Mouse (Mus musculus) heart, embryonic 11.5 days (tissue): ENCODE measurements around the gene Fcer1g. TPM values are rescaled to one million over a fixed set of nuclear protein-coding genes. Genes with fewer than 3 reads are reported as not detected.

Experiments used
- ATAC-seq: fragments of 200-750 bp; cut with Nextera tagmentation; replicated peaks from 2 replicates; pipeline ENCODE4 v1.8.0; 2017; ENCODE audit warnings: moderate library complexity; ENCODE audit not compliant: insufficient number of reproducible peaks, low FRiP score, low TSS enrichment
- H3K27ac ChIP-seq: fragments of 300-500 bp; sonication (generic); 2 replicates; pipeline ENCODE4 v1.5.1; 2014; ENCODE audit warnings: mild to moderate bottlenecking, low read depth, low read length
- H3K27me3 ChIP-seq: fragments of 300-500 bp; sonication (generic); 2 replicates; pipeline ENCODE4 v1.6.1; 2014; ENCODE audit warnings: mild to moderate bottlenecking, low read length, mixed read lengths; ENCODE audit not compliant: control insufficient read depth, insufficient read depth
- H3K36me3 ChIP-seq: fragments of 300-500 bp; sonication (generic); 2 replicates; pipeline ENCODE4 v1.6.1; 2014; ENCODE audit warnings: mild to moderate bottlenecking, low read length, moderate library complexity, mixed read lengths; ENCODE audit not compliant: control insufficient read depth, insufficient read depth
- H3K4me1 ChIP-seq: fragments of 300-500 bp; sonication (generic); 2 replicates; pipeline ENCODE4 v1.6.1; 2014; ENCODE audit warnings: low read length; ENCODE audit not compliant: control insufficient read depth, insufficient read depth
- H3K4me2 ChIP-seq: fragments of 300-500 bp; sonication (generic); 2 replicates; pipeline ENCODE4 v1.6.1; 2014; ENCODE audit warnings: mild to moderate bottlenecking, moderate library complexity
- H3K4me3 ChIP-seq: fragments of 300-500 bp; sonication (generic); 2 replicates; pipeline ENCODE4 v1.5.1; 2014; ENCODE audit warnings: low read depth, low read length
- H3K9ac ChIP-seq: fragments of 300-500 bp; sonication (generic); 2 replicates; pipeline ENCODE4 v1.6.1; 2014; ENCODE audit warnings: mild to moderate bottlenecking, low read depth, low read length, moderate library complexity
- H3K9me3 ChIP-seq: fragments of 300-500 bp; sonication (generic); replicated peaks from 2 replicates; pipeline ENCODE4 v1.6.1; 2016; ENCODE audit warnings: low read length; ENCODE audit not compliant: control insufficient read depth
- WGBS: fragments of 180-500 bp; shearing (Covaris S2); extraction: QIAGEN DNeasy Blood & Tissue Kit; methylation state at CpG from one replicate; pipeline ENCODE4 v1.1.7; 2014; ENCODE audit not compliant: insufficient replicate concordance; 5-methylcytosine and 5-hydroxymethylcytosine counted together
- polyA plus RNA-seq: library from polyadenylated mRNA; unstranded; fragments of >200 nt; fragmentation: Nextera tagmentation; extraction: Ambion mirVana; gene quantifications from 2 replicates; pipeline ENCODE4 v1.2.1, GENCODE M21; 2014

Fcer1g gene
- polyA plus RNA-seq, 1 experiment from 2014 or later, result 18.4 TPM

DNA sequence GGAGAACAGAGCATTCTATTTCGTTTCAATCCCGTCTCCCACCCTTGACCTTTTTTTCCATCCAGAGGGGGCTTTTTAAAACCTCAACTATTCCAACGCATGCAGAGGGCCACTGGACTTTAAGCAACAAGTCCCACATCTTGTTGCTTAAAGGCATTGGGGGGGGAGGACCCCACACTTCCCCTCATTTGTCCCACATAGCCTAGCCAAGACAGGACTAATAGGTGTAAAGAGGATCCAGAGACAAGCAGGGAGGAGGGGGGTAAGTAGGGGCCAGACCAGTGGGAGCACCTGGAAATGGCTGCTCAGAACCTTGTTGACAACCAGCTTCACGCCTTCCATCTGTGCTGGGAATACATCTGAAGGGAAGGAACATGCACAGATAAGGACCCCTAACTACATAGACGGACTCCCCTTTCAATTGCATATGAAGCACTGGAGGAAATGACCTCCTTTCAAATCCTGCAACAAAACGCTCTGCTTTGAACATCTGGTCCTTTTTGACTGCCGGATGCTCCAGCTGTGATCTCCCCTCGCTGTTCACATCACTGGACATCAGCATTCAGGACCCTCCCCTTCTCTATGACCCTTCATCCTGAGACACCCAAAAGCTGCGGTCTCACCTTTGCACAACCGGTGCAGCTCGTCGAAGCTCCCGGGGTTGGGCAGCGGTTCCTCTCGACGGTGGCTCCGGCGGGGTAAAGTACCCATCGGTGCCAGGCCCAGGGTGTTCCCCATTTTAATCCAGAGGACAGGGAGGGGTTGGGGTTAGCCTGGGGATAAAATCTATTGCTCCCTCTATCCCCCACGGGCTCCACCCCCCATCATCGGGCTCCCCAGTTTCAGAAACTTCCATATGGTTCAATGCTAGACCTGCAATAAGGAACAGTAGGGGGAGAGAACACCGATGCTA lies 12.6 kb downstream of the Fcer1g start:
- Histone ChIP-seq H3K4me2 (peak overlapping the region; percentile 88), H3K36me3 (peaks cover 10% of the 10 kb centered on the region), H3K9ac (peak overlapping the region; percentile 75), H3K4me3 (peak overlapping the region; percentile 65), H3K4me1 (peaks cover 13% of the 10 kb centered on the region), H3K27me3 (no peaks in the 10 kb centered on the region), H3K9me3 (no peaks in the 10 kb centered on the region), H3K27ac (no peak overlapping the region)
- no peak for ATAC-seq
- WGBS, result 6% methylated on average over 22 of the region's 22 CpGs

DNA sequence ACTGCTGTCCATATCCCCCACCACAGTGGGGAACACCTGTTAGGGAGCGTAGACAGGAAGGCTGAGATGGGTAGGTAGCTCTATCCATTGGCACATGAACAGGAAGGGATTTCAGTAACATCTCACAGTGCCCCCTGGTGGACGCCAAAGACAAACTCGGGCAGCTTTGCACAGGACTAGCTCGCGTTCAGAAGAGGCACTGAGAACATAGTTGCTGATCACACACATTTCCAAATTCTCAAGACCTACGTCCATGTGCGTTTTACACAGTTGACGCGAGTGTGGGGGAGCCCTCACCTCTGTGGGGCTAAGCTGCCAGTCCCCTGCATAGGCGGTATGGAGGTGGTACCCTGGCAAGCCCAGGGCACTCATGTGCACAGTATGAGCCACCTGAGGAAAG lies 13.3 kb downstream of the Fcer1g start:
- Histone ChIP-seq H3K9ac (no peak overlapping the region), H3K36me3 (peaks cover 10% of the 10 kb centered on the region), H3K27ac (no peak overlapping the region), H3K4me3 (peak overlapping the region; percentile 65), H3K4me1 (peaks cover 13% of the 10 kb centered on the region), H3K27me3 (no peaks in the 10 kb centered on the region), H3K9me3 (no peaks in the 10 kb centered on the region), H3K4me2 (peak overlapping the region; percentile 88)
- WGBS, result 15% methylated on average over 10 of the region's 10 CpGs
- no peak for ATAC-seq

DNA sequence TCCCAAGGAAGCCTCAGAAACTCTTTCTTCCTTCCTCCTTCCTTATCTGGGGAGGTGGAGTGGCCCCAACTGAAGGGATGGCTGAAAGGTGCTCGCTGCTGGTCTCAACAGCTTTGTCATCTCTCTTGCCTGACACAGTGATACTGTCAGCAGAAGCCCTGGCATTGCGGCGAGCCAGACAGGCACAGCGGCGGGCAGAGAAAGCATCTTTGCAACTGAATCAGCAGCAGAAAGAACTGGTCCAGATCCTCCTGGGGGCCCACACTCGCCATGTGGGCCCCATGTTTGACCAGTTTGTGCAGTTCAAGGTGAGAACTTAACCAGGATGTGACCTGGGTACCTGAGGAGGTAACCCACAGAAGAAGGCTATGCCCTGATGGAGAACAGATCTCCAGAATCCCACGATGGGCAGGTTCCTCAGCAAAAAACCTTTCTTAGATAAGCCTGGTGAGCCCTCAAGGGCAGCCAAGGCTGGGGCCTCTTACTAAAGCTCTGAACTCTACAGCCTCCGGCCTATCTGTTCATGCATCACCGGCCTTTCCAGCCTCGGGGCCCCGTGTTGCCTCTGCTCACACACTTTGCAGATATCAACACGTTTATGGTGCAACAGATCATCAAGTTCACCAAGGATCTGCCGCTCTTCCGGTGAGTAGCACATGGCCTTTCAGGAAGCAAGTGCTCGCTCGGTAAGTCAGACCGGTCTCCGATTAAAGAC lies 17.8 kb downstream of the Fcer1g start:
- WGBS, result 71% methylated on average over 18 of the region's 18 CpGs
- no peak for ATAC-seq
- Histone ChIP-seq H3K9me3 (no peaks in the 10 kb centered on the region), H3K27me3 (no peaks in the 10 kb centered on the region), H3K27ac (no peak overlapping the region), H3K36me3 (peaks cover 10% of the 10 kb centered on the region), H3K9ac (no peak overlapping the region), H3K4me2 (no peak overlapping the region), H3K4me1 (peaks cover 5% of the 10 kb centered on the region), H3K4me3 (no peak overlapping the region)

DNA sequence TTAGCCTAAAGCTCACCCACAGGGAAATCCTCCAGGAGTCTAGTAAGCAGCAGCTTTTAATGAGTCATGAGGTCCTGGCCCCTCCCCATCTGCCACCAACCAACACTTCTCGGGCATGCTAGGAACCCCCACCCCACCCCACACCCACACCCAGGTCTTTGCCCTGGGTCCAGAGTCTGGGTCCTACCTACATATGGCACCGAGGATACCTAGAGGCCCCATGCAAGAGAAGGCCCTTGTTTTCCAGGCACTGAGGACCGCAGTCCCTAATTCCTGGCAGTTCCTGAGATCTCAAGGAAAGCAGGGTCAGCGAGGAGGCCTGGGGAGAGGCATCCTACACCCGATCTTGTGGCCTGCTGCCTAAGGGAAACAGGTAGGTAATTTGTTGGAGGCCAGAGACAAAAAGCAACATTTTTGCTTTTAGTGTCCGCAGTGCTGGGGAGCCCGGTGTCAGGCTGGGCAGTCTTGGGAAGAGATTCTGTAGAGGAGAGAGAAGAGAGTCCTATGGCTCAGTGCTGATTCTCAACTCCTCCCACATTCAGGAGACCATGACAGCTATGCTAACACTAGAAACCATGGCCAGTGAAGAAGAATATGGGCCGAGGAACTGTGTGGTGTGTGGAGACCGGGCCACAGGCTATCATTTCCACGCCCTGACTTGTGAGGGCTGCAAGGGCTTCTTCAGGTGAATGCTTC lies 20.2 kb downstream of the Fcer1g start, which contains the start of gene Nr1i3:
Gene Nr1i3, plus strand, starts transcription at position 170 of the 696 bp plus-strand sequence.
- H3K27me3 ChIP-seq, result no peaks in the 10 kb centered on the region
- H3K4me3 ChIP-seq, result no peak within 1 kb of the TSS
- H3K27ac ChIP-seq, result no peak within 1 kb of the TSS
- no peaks in the 10 kb centered on the region for H3K9me3 ChIP-seq
- no peak for ATAC-seq
- no peaks in the 10 kb centered on the region for H3K36me3 ChIP-seq
- H3K4me2 ChIP-seq, result no peak within 1 kb of the TSS
- H3K9ac ChIP-seq, result no peak within 1 kb of the TSS
- WGBS, result 71% methylated on average over 10 of the region's 10 CpGs
- H3K4me1 ChIP-seq, result peaks cover 5% of the 10 kb centered on the region; the same call in 1 of the 2 replicates

DNA sequence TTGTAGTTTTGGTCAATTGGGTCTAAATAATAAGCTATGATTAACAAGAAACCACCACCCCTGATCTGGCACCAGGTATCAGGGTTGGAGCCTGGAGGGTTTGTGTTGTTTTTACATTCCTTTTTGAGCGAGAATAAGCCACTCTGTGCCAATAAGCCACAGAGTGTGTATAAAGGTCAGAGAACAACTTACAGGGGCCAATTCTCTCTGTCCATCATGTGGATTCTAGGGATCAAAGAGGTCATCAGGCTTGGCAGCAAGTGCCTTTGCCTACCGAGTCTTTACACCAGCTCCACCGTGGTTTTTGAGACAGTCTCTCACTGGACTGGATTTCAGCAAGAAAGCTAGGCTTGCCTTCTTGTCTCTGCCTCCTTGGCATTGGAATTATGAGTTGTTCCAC lies 21.3 kb downstream of the Fcer1g start:
- H3K4me1 ChIP-seq, result peaks cover 5% of the 10 kb centered on the region; the same call in 1 of the 2 replicates
- no peak overlapping the region for H3K4me3 ChIP-seq
- H3K27ac ChIP-seq, result no peak overlapping the region
- no peaks in the 10 kb centered on the region for H3K9me3 ChIP-seq
- WGBS, result 60% methylated on average over 3 of the region's 3 CpGs
- no peaks in the 10 kb centered on the region for H3K27me3 ChIP-seq
- no peak overlapping the region for H3K9ac ChIP-seq
- no peak for ATAC-seq
- no peaks in the 10 kb centered on the region for H3K36me3 ChIP-seq
- H3K4me2 ChIP-seq, result no peak overlapping the region

DNA sequence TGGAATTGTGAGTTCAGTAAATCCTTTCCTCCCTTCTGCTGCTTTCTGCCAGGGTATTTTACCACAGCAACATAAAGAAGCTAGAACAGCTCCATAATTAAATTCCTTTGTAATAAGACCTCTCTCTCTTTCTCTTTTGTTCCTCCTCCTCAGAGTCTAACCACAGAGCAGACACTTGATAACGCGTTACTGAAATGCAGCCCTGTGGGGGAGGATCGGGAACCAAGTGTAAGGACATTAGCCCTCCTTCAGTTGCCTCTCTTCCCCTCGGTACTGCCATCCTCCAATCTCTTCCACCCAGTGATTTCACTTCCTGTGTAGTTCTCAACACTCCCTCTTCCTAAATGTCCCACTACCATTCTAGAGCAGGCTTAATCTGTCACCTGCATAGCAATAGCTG lies 24.8 kb downstream of the Fcer1g start:
- no peak overlapping the region for H3K4me2 ChIP-seq
- H3K27ac ChIP-seq, result no peak overlapping the region
- no peak for ATAC-seq

DNA sequence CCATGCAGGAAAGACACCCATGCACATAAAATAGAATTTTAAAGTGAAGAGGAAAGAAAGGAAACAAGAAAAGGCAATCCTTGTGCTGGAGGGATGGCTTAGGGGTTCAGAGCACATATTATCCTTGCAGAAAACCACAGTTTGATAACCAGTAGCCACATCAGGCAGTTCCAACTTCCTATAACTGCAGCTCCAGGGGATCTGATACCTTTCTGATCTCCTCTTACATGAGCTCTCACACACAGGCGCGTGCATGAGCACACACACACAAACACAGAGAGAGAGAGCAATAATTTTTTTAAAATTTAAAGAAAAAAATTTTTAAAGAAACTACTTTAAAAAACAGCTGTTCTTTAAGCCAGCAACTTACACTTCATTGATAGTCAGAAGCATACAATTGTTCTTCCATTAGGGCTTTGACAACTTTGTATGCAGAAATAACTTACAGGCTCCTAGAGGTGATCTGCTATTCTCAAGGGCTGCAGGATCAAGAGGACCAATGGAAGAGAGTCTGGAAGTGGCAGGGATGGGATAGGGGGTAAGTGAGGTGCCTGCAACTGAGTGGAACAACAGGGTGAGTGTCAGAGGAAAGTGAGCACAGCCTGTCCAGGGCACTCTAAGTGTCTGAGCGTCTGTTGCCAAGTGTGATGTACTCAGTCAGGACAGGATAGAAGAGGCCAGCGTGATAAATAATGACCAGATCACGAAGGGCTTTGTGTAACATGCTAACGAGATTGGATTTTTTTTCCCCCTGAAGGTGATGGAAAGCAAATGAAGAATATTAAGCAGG lies 28.3 kb downstream of the Fcer1g start:
- ATAC-seq, result no peak
- H3K4me3 ChIP-seq, result no peak overlapping the region
- no peaks in the 10 kb centered on the region for H3K36me3 ChIP-seq
- 66% methylated on average over 6 of the region's 6 CpGs for WGBS
- H3K4me1 ChIP-seq, result peaks cover 5% of the 10 kb centered on the region; the same call in 1 of the 2 replicates
- no peak overlapping the region for H3K4me2 ChIP-seq
- H3K9me3 ChIP-seq, result no peaks in the 10 kb centered on the region
- H3K9ac ChIP-seq, result no peak overlapping the region
- no peak overlapping the region for H3K27ac ChIP-seq
- no peaks in the 10 kb centered on the region for H3K27me3 ChIP-seq

More for the DNA sequence above, 24.8 kb downstream of the Fcer1g start:
- Histone ChIP-seq H3K36me3 (no peaks in the 10 kb centered on the region), H3K4me1 (peaks cover 5% of the 10 kb centered on the region; the same call in 1 of the 2 replicates), H3K4me3 (no peak overlapping the region), H3K9me3 (no peaks in the 10 kb centered on the region), H3K9ac (no peak overlapping the region), H3K27me3 (no peaks in the 10 kb centered on the region)
- WGBS, result 11% methylated on average over 4 of the region's 4 CpGs

DNA sequence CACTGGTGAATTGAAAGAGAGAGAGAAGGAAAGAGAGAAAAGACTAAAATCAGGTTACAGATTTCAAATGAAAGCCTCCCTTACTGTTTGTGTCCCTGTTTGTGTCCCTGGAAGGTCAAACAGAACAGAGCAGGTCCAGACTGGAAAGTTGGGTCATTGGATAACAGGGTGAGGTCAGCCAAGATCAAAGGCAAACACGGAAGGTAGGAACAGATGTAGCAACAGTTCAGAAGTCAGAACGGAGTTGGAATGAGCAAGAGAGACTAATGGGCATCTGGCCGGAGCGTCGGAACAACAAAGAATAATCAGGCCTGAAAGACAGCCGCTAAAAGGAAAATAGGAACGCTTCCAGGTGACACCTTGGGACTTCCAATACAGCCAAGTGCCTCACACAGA lies 29.9 kb downstream of the Fcer1g start:
- no peak overlapping the region for H3K9ac ChIP-seq
- no peak overlapping the region for H3K27ac ChIP-seq
- no peaks in the 10 kb centered on the region for H3K27me3 ChIP-seq
- ATAC-seq, result no peak
- no peaks in the 10 kb centered on the region for H3K36me3 ChIP-seq
- WGBS, result 50% methylated on average over 7 of the region's 7 CpGs
- H3K4me1 ChIP-seq, result peaks cover under 1% of the 10 kb centered on the region; the same call in 1 of the 2 replicates
- H3K9me3 ChIP-seq, result no peaks in the 10 kb centered on the region
- no peak overlapping the region for H3K4me2 ChIP-seq
- no peak overlapping the region for H3K4me3 ChIP-seq
